Mouse (Mus musculus) MEL (cell line): ENCODE results near the gene Cenpp.

Experiments used
- CTCF ChIP-seq, 3 experiments: IDR thresholded peaks in 2 of 3; conservative IDR thresholded peaks in 1 of 3; 2 replicates each; pipeline ENCODE4 v1.5.1; 2011 to 2012; ENCODE audit warnings: low read length in 3 of 3, low read depth in 2 of 3, mild to moderate bottlenecking in 2 of 3, improper control_type of control experiment in 1 of 3, inconsistent platforms in 1 of 3, mixed read lengths in 1 of 3, moderate library complexity in 1 of 3; ENCODE audit not compliant: control insufficient read depth in 1 of 3, insufficient read depth in 1 of 3, poor library complexity in 1 of 3, severe bottlenecking in 1 of 3
- EP300 ChIP-seq, 2 experiments: IDR thresholded peaks; 2 replicates each; pipeline ENCODE4 v1.6.1; 2011; ENCODE audit warnings: improper control_type of control experiment in 2 of 2, low read length in 2 of 2, low read depth in 1 of 2, mild to moderate bottlenecking in 1 of 2
- MAFK ChIP-seq: IDR thresholded peaks from 2 replicates; pipeline ENCODE4 v1.6.1; 2011; ENCODE audit warnings: low read depth, mild to moderate bottlenecking, low read length, improper control_type of control experiment, borderline replicate concordance
- MAX ChIP-seq: IDR thresholded peaks from 2 replicates; pipeline ENCODE4 v1.6.1; 2011; ENCODE audit warnings: low read length, improper control_type of control experiment
- POLR2A ChIP-seq, 2 experiments: IDR thresholded peaks; 2 replicates each; pipeline ENCODE4 v1.6.1; 2011 to 2012; ENCODE audit warnings: low read length in 2 of 2, mild to moderate bottlenecking in 2 of 2, control low read depth in 1 of 2, improper control_type of control experiment in 1 of 2, low read depth in 1 of 2, moderate library complexity in 1 of 2; ENCODE audit not compliant: control insufficient read depth in 1 of 2, insufficient read depth in 1 of 2, poor library complexity in 1 of 2
- RAD21 ChIP-seq: IDR thresholded peaks from 2 replicates; pipeline ENCODE4 v1.6.1; 2011; ENCODE audit warnings: mild to moderate bottlenecking, low read depth, low read length, improper control_type of control experiment
- RCOR1 ChIP-seq: IDR thresholded peaks from 2 replicates; pipeline ENCODE4 v1.6.1; 2012; ENCODE audit warnings: low read depth, mild to moderate bottlenecking, inconsistent platforms, low read length, improper control_type of control experiment
- TAL1 ChIP-seq: IDR thresholded peaks from 2 replicates; pipeline ENCODE4 v1.6.1; 2012; ENCODE audit warnings: mild to moderate bottlenecking, inconsistent platforms, low read length, moderate library complexity, mixed read lengths
- TBP ChIP-seq: IDR thresholded peaks from 2 replicates; pipeline ENCODE4 v1.8.0; 2011; ENCODE audit warnings: low read depth, low read length, improper control_type of control experiment
- USF1 ChIP-seq: IDR thresholded peaks from 2 replicates; pipeline ENCODE4 v1.6.1; 2014; ENCODE audit warnings: low read depth, mild to moderate bottlenecking, inconsistent platforms, low read length, improper control_type of control experiment, moderate library complexity
- ZC3H11A ChIP-seq: IDR thresholded peaks from 2 replicates; pipeline ENCODE4 v1.6.1; 2012; ENCODE audit warnings: low read depth, mild to moderate bottlenecking, inconsistent platforms, low read length, improper control_type of control experiment
- ZKSCAN1 ChIP-seq: IDR thresholded peaks from 2 replicates; pipeline ENCODE4 v1.6.1; 2012; ENCODE audit warnings: low read depth, mild to moderate bottlenecking, inconsistent platforms, low read length, improper control_type of control experiment, moderate library complexity

- no peak for TF ChIP-seq CTCF (IDR thresholded peaks at IDR 0.05 in 2 of 3, conservative IDR thresholded peaks at IDR 0.05 in 1 of 3; ENCODE audit: control insufficient read depth in 1 of 3, insufficient read depth in 1 of 3, low read depth in 2 of 3, low read length in 3 of 3, poor library complexity in 1 of 3, severe bottlenecking in 1 of 3)
- no peak for TF ChIP-seq EP300 (IDR thresholded peaks at IDR 0.05; ENCODE audit: low read depth in 1 of 2, low read length in 2 of 2)
- no peak for TF ChIP-seq TBP
- no peak for TF ChIP-seq MAFK
- TF ChIP-seq ZKSCAN1 = no peak
- no peak for TF ChIP-seq MAX
- TF ChIP-seq USF1 = no peak
- no peak for TF ChIP-seq TAL1
- TF ChIP-seq POLR2A (IDR thresholded peaks at IDR 0.05; ENCODE audit: control insufficient read depth in 1 of 2, insufficient read depth in 1 of 2, low read depth in 1 of 2, low read length in 2 of 2, poor library complexity in 1 of 2) = no peak
- no peak for TF ChIP-seq RAD21
- no peak for TF ChIP-seq RCOR1
- TF ChIP-seq ZC3H11A = no peak
Observed at GRCm38 (mm10) chr13:49492376-49493368, 159.9 kb downstream of the Cenpp start, which contains the start of gene Tes3-ps.
